Mouse (Mus musculus) CH12.LX (cell line): ENCODE measurements around the gene Syn3.

Experiments
- CTCF ChIP-seq, 2 experiments: IDR thresholded peaks in 1 of 2; conservative IDR thresholded peaks in 1 of 2; 2 replicates each; pipeline ENCODE4 v1.5.1; 2011 to 2012; ENCODE audit warnings: low read depth in 2 of 2, low read length in 2 of 2, improper control_type of control experiment in 1 of 2, inconsistent platforms in 1 of 2, mild to moderate bottlenecking in 1 of 2, moderate library complexity in 1 of 2
- GABPA ChIP-seq: IDR thresholded peaks from 2 replicates; pipeline ENCODE4 v1.6.1; 2012; ENCODE audit warnings: low read depth, low read length, improper control_type of control experiment, inconsistent platforms; ENCODE audit not compliant: insufficient replicate concordance
- MAFK ChIP-seq: IDR thresholded peaks from 2 replicates; pipeline ENCODE4 v1.6.1; 2011; ENCODE audit warnings: low read length, improper control_type of control experiment; ENCODE audit not compliant: insufficient replicate concordance
- RAD21 ChIP-seq: IDR thresholded peaks from 2 replicates; pipeline ENCODE4 v1.6.1; 2011; ENCODE audit warnings: low read depth, mild to moderate bottlenecking, low read length, improper control_type of control experiment, moderate library complexity

DNA sequence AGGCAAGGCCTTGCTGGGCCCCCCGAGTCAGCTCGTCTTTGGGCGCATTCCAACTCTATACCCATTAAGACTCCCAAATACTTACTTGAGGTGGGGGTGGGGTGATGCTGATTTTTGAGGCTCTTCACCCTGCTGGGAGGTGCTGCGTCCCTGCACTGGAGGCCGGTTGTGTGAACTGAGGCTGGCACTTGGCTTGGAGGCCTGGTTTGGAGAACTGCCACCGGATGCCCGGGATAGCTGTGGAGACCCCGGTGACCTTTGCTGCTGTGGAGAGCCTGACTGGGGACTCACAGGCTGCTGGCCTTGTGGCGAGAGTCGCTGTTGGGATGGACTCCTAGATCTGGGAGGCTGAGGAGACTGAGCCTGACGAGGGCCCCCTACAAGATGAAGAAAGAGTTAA is 441.4 kb downstream of the Syn3 start:
- TF ChIP-seq MAFK (no peak), CTCF (conservative IDR thresholded peaks at IDR 0.05 in 1 of 2, IDR thresholded peaks at IDR 0.05 in 1 of 2; ENCODE audit: low read depth in 2 of 2, low read length in 2 of 2) (no peak), GABPA (no peak), RAD21 (no peak)
